Mouse (Mus musculus): Measurements from ENCODE around the gene Elmo1.

GRCm38 (mm10) chr13:20104791-20105190 lies 14.4 kb downstream of the Elmo1 start:
- TF ChIP-seq TAL1 (IDR thresholded peaks at IDR 0.05; ENCODE audit: low read length) (no peak), GATA1 (IDR thresholded peaks at IDR 0.05; ENCODE audit: low read length) (no peak)
